Mouse (Mus musculus): ENCODE results near the gene Mindy4. TPM values are rescaled to one million over a fixed set of nuclear protein-coding genes. Genes with fewer than 3 reads are reported as not detected.

Mindy4 gene
- polyA plus RNA-seq, 1 experiment from 2014 or later: 20.6 TPM

GRCm38 (mm10) chr6:55210423-55211365 lies 7.5 kb downstream of the Mindy4 start:
- peak; percentile 55 for ATAC-seq (ENCODE audit: insufficient number of reproducible peaks, insufficient read depth, low FRiP score, low TSS enrichment)
- WGBS: 27% methylated on average over 15 of the region's 15 CpGs
- Histone ChIP-seq H3K4me2 (replicated peaks) (no peak overlapping the region), H3K27me3 (no peaks in the 10 kb centered on the region), H3K4me1 (peaks cover 26% of the 10 kb centered on the region; the same call in 1 of the 2 replicates), H3K9ac (no peak overlapping the region), H3K4me3 (no peak overlapping the region), H3K27ac (peak overlapping the region; percentile 59), H3K9me3 (no peaks in the 10 kb centered on the region), H3K36me3 (peaks cover 12% of the 10 kb centered on the region)

- peaks cover 43% of the 10 kb centered on the region for H3K36me3 ChIP-seq
- no peak overlapping the region for H3K9ac ChIP-seq
- no peaks in the 10 kb centered on the region for H3K27me3 ChIP-seq
- no peak overlapping the region for H3K4me2 ChIP-seq (replicated peaks)
- ATAC-seq (ENCODE audit: insufficient number of reproducible peaks, insufficient read depth, low FRiP score, low TSS enrichment): no peak
- H3K4me3 ChIP-seq: no peak overlapping the region
- H3K9me3 ChIP-seq: no peaks in the 10 kb centered on the region
- WGBS: 74% methylated on average over 3 of the region's 3 CpGs
- peaks cover 7% of the 10 kb centered on the region; the same call in 1 of the 2 replicates for H3K4me1 ChIP-seq
- H3K27ac ChIP-seq: no peak overlapping the region
Observed at GRCm38 (mm10) chr6:55214541-55214940, 11.4 kb downstream of the Mindy4 start.

- 92% methylated on average over 9 of the region's 9 CpGs for WGBS
- H3K27ac ChIP-seq: no peak overlapping the region
- ATAC-seq (ENCODE audit: insufficient number of reproducible peaks, insufficient read depth, low FRiP score, low TSS enrichment): no peak
- H3K4me3 ChIP-seq: no peak overlapping the region
- H3K9ac ChIP-seq: no peak overlapping the region
- H3K9me3 ChIP-seq: no peaks in the 10 kb centered on the region
- no peak overlapping the region for H3K4me2 ChIP-seq (replicated peaks)
- peaks cover 46% of the 10 kb centered on the region for H3K36me3 ChIP-seq
- H3K27me3 ChIP-seq: no peaks in the 10 kb centered on the region
- H3K4me1 ChIP-seq: no peaks in the 10 kb centered on the region
Observed at GRCm38 (mm10) chr6:55218232-55218631, 15.0 kb downstream of the Mindy4 start.

- WGBS: 94% methylated on average over 8 of the region's 8 CpGs
- peaks cover 34% of the 10 kb centered on the region for H3K36me3 ChIP-seq
- no peaks in the 10 kb centered on the region for H3K4me1 ChIP-seq
- no peak for ATAC-seq (ENCODE audit: insufficient number of reproducible peaks, insufficient read depth, low FRiP score, low TSS enrichment)
- no peak overlapping the region for H3K4me2 ChIP-seq (replicated peaks)
- no peaks in the 10 kb centered on the region for H3K9me3 ChIP-seq
- H3K4me3 ChIP-seq: no peak overlapping the region
- no peaks in the 10 kb centered on the region for H3K27me3 ChIP-seq
- H3K27ac ChIP-seq: no peak overlapping the region
- no peak overlapping the region for H3K9ac ChIP-seq
Observed at GRCm38 (mm10) chr6:55223986-55224385, 20.8 kb downstream of the Mindy4 start.

- H3K4me2 ChIP-seq (replicated peaks): no peak overlapping the region
- WGBS: 77% methylated on average over 8 of the region's 8 CpGs
Observed at GRCm38 (mm10) chr6:55230048-55230447, 26.9 kb downstream of the Mindy4 start.

GRCm38 (mm10) chr6:55232101-55232500 lies 28.9 kb downstream of the Mindy4 start:
- no peaks in the 10 kb centered on the region for H3K27me3 ChIP-seq
- H3K4me3 ChIP-seq: no peak overlapping the region
- H3K9ac ChIP-seq: no peak overlapping the region
- WGBS: 89% methylated on average over 7 of the region's 7 CpGs
- no peak overlapping the region for H3K27ac ChIP-seq
- H3K36me3 ChIP-seq: peaks cover 18% of the 10 kb centered on the region
- H3K4me2 ChIP-seq (replicated peaks): no peak overlapping the region
- no peaks in the 10 kb centered on the region for H3K9me3 ChIP-seq
- no peak for ATAC-seq (ENCODE audit: insufficient number of reproducible peaks, insufficient read depth, low FRiP score, low TSS enrichment)
- no peaks in the 10 kb centered on the region for H3K4me1 ChIP-seq

More at GRCm38 (mm10) chr6:55230048-55230447, 26.9 kb downstream of the Mindy4 start:
- no peak for ATAC-seq (ENCODE audit: insufficient number of reproducible peaks, insufficient read depth, low FRiP score, low TSS enrichment)
- H3K27me3 ChIP-seq: no peaks in the 10 kb centered on the region
- no peak overlapping the region for H3K27ac ChIP-seq
- no peaks in the 10 kb centered on the region for H3K9me3 ChIP-seq
- H3K9ac ChIP-seq: no peak overlapping the region
- no peaks in the 10 kb centered on the region for H3K4me1 ChIP-seq
- no peak overlapping the region for H3K4me3 ChIP-seq
- H3K36me3 ChIP-seq: peaks cover 19% of the 10 kb centered on the region

- H3K4me3 ChIP-seq: no peak overlapping the region
- 70% methylated on average over 3 of the region's 3 CpGs for whole genome bisulfite sequencing
- no peak overlapping the region for H3K27ac ChIP-seq
- no peak overlapping the region for H3K9ac ChIP-seq
- no peaks in the 10 kb centered on the region for H3K4me1 ChIP-seq
- H3K9me3 ChIP-seq: no peaks in the 10 kb centered on the region
- no peaks in the 10 kb centered on the region for H3K27me3 ChIP-seq
- no peak overlapping the region for H3K4me2 ChIP-seq (replicated peaks)
- ATAC-seq (ENCODE audit: insufficient number of reproducible peaks, insufficient read depth, low FRiP score, low TSS enrichment): peak; percentile 49
- H3K36me3 ChIP-seq: peaks cover 18% of the 10 kb centered on the region
Observed at GRCm38 (mm10) chr6:55232524-55233264, 29.5 kb downstream of the Mindy4 start.

GRCm38 (mm10) chr6:55233326-55233725 lies 30.1 kb downstream of the Mindy4 start:
- no peak overlapping the region for H3K4me3 ChIP-seq
- no peak overlapping the region for H3K4me2 ChIP-seq (replicated peaks)
- no peak for ATAC-seq (ENCODE audit: insufficient number of reproducible peaks, insufficient read depth, low FRiP score, low TSS enrichment)
- H3K27me3 ChIP-seq: no peaks in the 10 kb centered on the region
- peaks cover 18% of the 10 kb centered on the region for H3K36me3 ChIP-seq
- H3K4me1 ChIP-seq: no peaks in the 10 kb centered on the region
- H3K9ac ChIP-seq: no peak overlapping the region
- H3K27ac ChIP-seq: no peak overlapping the region
- WGBS: 90% methylated on average over 5 of the region's 5 CpGs
- no peaks in the 10 kb centered on the region for H3K9me3 ChIP-seq

GRCm38 (mm10) chr6:55234636-55235035 lies 31.5 kb downstream of the Mindy4 start:
- Histone ChIP-seq H3K4me3 (no peak overlapping the region), H3K4me2 (replicated peaks) (no peak overlapping the region), H3K27me3 (no peaks in the 10 kb centered on the region), H3K9ac (no peak overlapping the region), H3K36me3 (peaks cover 16% of the 10 kb centered on the region), H3K9me3 (no peaks in the 10 kb centered on the region), H3K27ac (no peak overlapping the region), H3K4me1 (no peaks in the 10 kb centered on the region)
- 80% methylated on average over 6 of the region's 6 CpGs for WGBS
- ATAC-seq (ENCODE audit: insufficient number of reproducible peaks, insufficient read depth, low FRiP score, low TSS enrichment): no peak

- H3K36me3 ChIP-seq: peaks cover 12% of the 10 kb centered on the region
- H3K9ac ChIP-seq: no peak overlapping the region
- H3K27me3 ChIP-seq: no peaks in the 10 kb centered on the region
- no peaks in the 10 kb centered on the region for H3K4me1 ChIP-seq
- no peak overlapping the region for H3K4me2 ChIP-seq (replicated peaks)
- no peaks in the 10 kb centered on the region for H3K9me3 ChIP-seq
- WGBS: 72% methylated on average over 4 of the region's 4 CpGs
- no peak overlapping the region for H3K27ac ChIP-seq
- no peak for ATAC-seq (ENCODE audit: insufficient number of reproducible peaks, insufficient read depth, low FRiP score, low TSS enrichment)
- H3K4me3 ChIP-seq: no peak overlapping the region
Observed at GRCm38 (mm10) chr6:55235733-55236132, 32.5 kb downstream of the Mindy4 start.

- Histone ChIP-seq H3K9me3 (no peaks in the 10 kb centered on the region), H3K4me3 (no peak overlapping the region), H3K4me1 (no peaks in the 10 kb centered on the region), H3K27ac (no peak overlapping the region), H3K4me2 (replicated peaks) (no peak overlapping the region), H3K9ac (no peak overlapping the region), H3K27me3 (no peaks in the 10 kb centered on the region), H3K36me3 (no peaks in the 10 kb centered on the region)
- 52% methylated on average over 8 of the region's 8 CpGs for WGBS
- ATAC-seq (ENCODE audit: insufficient number of reproducible peaks, insufficient read depth, low FRiP score, low TSS enrichment): no peak
Observed at GRCm38 (mm10) chr6:55239931-55240330, 36.7 kb downstream of the Mindy4 start.

Measured in embryonic facial prominence, embryonic 12.5 days (tissue).